Mouse (Mus musculus) MEL (cell line): ENCODE data around the gene Boll. TPM values are rescaled to one million over a fixed set of nuclear protein-coding genes. Genes with fewer than 3 reads are reported as not detected.

Experiments
- DNase-seq: peaks from one replicate; pipeline ENCODE4 v3.0.0; 2011; ENCODE audit warnings: low read depth, low spot score
- H3K27ac ChIP-seq: 2 replicates; pipeline ENCODE4 v1.5.1; 2012; ENCODE audit warnings: low read depth, mild to moderate bottlenecking, control low read depth, low read length, moderate library complexity; ENCODE audit not compliant: control insufficient read depth
- H3K27me3 ChIP-seq, 2 experiments: fragments of 150-350 bp in 1 of 2; sonication (generic) in 1 of 2; 2 replicates each; pipeline ENCODE4 v1.6.1; 2012; ENCODE audit warnings: low read length in 2 of 2, mild to moderate bottlenecking in 2 of 2, improper control_type of control experiment in 1 of 2, moderate library complexity in 1 of 2; ENCODE audit not compliant: insufficient read depth in 2 of 2, control insufficient read depth in 1 of 2
- H3K36me3 ChIP-seq, 2 experiments: 2 replicates each; pipeline ENCODE4 v1.6.1; 2012 to 2014; ENCODE audit warnings: low read length in 2 of 2, improper control_type of control experiment in 1 of 2, inconsistent platforms in 1 of 2, mild to moderate bottlenecking in 1 of 2; ENCODE audit not compliant: insufficient read depth in 2 of 2, control insufficient read depth in 1 of 2
- H3K4me1 ChIP-seq, 2 experiments: fragments of 150-350 bp in 1 of 2; sonication (generic) in 1 of 2; 2 replicates each; pipeline ENCODE4 v1.6.1; 2012; ENCODE audit warnings: low read length in 2 of 2, improper control_type of control experiment in 1 of 2, mild to moderate bottlenecking in 1 of 2; ENCODE audit not compliant: insufficient read depth in 2 of 2, control insufficient read depth in 1 of 2
- H3K4me3 ChIP-seq, 2 experiments: fragments of 150-350 bp in 1 of 2; sonication (generic) in 1 of 2; 2 replicates each; pipeline ENCODE4 v1.5.1; 2012; ENCODE audit warnings: low read depth in 2 of 2, low read length in 2 of 2, mild to moderate bottlenecking in 2 of 2, moderate library complexity in 2 of 2, control low read depth in 1 of 2, improper control_type of control experiment in 1 of 2; ENCODE audit not compliant: control insufficient read depth in 1 of 2, insufficient read depth in 1 of 2
- H3K79me2 ChIP-seq: 2 replicates; pipeline ENCODE4 v1.6.1; 2012; ENCODE audit warnings: mild to moderate bottlenecking, low read length, moderate library complexity; ENCODE audit not compliant: control insufficient read depth, poor library complexity, insufficient read depth
- H3K9ac ChIP-seq: 2 replicates; pipeline ENCODE4 v1.6.1; 2012; ENCODE audit warnings: low read depth, mild to moderate bottlenecking, control low read depth, low read length, moderate library complexity; ENCODE audit not compliant: control insufficient read depth, poor library complexity, severe bottlenecking
- H3K9me3 ChIP-seq: fragments of 150-350 bp; sonication (generic); replicated peaks from 2 replicates; pipeline ENCODE4 v1.6.1; 2012; ENCODE audit warnings: mild to moderate bottlenecking, low read length, improper control_type of control experiment, moderate library complexity; ENCODE audit not compliant: insufficient read depth
- BHLHE40 ChIP-seq: IDR thresholded peaks from 2 replicates; pipeline ENCODE4 v1.6.1; 2012; ENCODE audit warnings: low read depth, mild to moderate bottlenecking, inconsistent platforms, low read length, improper control_type of control experiment, borderline replicate concordance
- E2F4 ChIP-seq: IDR thresholded peaks from 2 replicates; pipeline ENCODE4 v1.6.1; 2011; ENCODE audit warnings: low read depth, low read length, improper control_type of control experiment, borderline replicate concordance
- ELF1 ChIP-seq: IDR thresholded peaks from 2 replicates; pipeline ENCODE4 v1.6.1; 2014; ENCODE audit warnings: low read depth, mild to moderate bottlenecking, inconsistent platforms, low read length, improper control_type of control experiment, moderate library complexity
- ETS1 ChIP-seq: IDR thresholded peaks from 2 replicates; pipeline ENCODE4 v1.6.1; 2012; ENCODE audit warnings: low read depth, mild to moderate bottlenecking, inconsistent platforms, low read length, improper control_type of control experiment, moderate library complexity
- GABPA ChIP-seq: IDR thresholded peaks from 2 replicates; pipeline ENCODE4 v1.6.1; 2012; ENCODE audit warnings: low read depth, mild to moderate bottlenecking, inconsistent platforms, low read length, improper control_type of control experiment, moderate library complexity
- GATA1 ChIP-seq: IDR thresholded peaks from 2 replicates; pipeline ENCODE4 v1.6.1; 2011; ENCODE audit warnings: low read depth, low read length, improper control_type of control experiment
- HCFC1 ChIP-seq: IDR thresholded peaks from 2 replicates; pipeline ENCODE4 v1.6.1; 2012; ENCODE audit warnings: low read depth, mild to moderate bottlenecking, inconsistent platforms, low read length, improper control_type of control experiment, moderate library complexity
- JUND ChIP-seq: IDR thresholded peaks from 2 replicates; pipeline ENCODE4 v1.6.1; 2011; ENCODE audit warnings: low read depth, mild to moderate bottlenecking, improper control_type of control experiment, low read length
- MAX ChIP-seq: IDR thresholded peaks from 2 replicates; pipeline ENCODE4 v1.6.1; 2011; ENCODE audit warnings: low read length, improper control_type of control experiment
- MXI1 ChIP-seq: IDR thresholded peaks from 2 replicates; pipeline ENCODE4 v1.6.1; 2011; ENCODE audit warnings: mild to moderate bottlenecking, low read depth, low read length, improper control_type of control experiment
- MYB ChIP-seq: IDR thresholded peaks from 2 replicates; pipeline ENCODE4 v1.6.1; 2011; ENCODE audit warnings: mild to moderate bottlenecking, low read depth, low read length, improper control_type of control experiment
- MYC ChIP-seq: IDR thresholded peaks from 2 replicates; pipeline ENCODE4 v1.6.1; 2011; ENCODE audit warnings: low read depth, mild to moderate bottlenecking, low read length, improper control_type of control experiment, moderate library complexity
- NELFE ChIP-seq: IDR thresholded peaks from 2 replicates; pipeline ENCODE4 v1.6.1; 2011; ENCODE audit warnings: low read depth, low read length, improper control_type of control experiment
- NRF1 ChIP-seq: IDR thresholded peaks from 2 replicates; pipeline ENCODE4 v1.6.1; 2014; ENCODE audit warnings: low read depth, mild to moderate bottlenecking, inconsistent platforms, low read length, improper control_type of control experiment, moderate library complexity; ENCODE audit not compliant: poor library complexity, insufficient read depth, severe bottlenecking
- POLR2AphosphoS5 ChIP-seq: IDR thresholded peaks from 2 replicates; pipeline ENCODE4 v1.6.1; 2012; ENCODE audit warnings: low read depth, borderline replicate concordance, mild to moderate bottlenecking, inconsistent platforms, low read length, moderate library complexity, mixed read lengths
- RAD21 ChIP-seq: IDR thresholded peaks from 2 replicates; pipeline ENCODE4 v1.6.1; 2011; ENCODE audit warnings: mild to moderate bottlenecking, low read depth, low read length, improper control_type of control experiment
- RCOR1 ChIP-seq: IDR thresholded peaks from 2 replicates; pipeline ENCODE4 v1.6.1; 2012; ENCODE audit warnings: low read depth, mild to moderate bottlenecking, inconsistent platforms, low read length, improper control_type of control experiment
- SIN3A ChIP-seq: IDR thresholded peaks from 2 replicates; pipeline ENCODE4 v1.6.1; 2012; ENCODE audit warnings: low read length, improper control_type of control experiment, inconsistent platforms
- SMC3 ChIP-seq: IDR thresholded peaks from 2 replicates; pipeline ENCODE4 v1.6.1; 2011; ENCODE audit warnings: low read depth, low read length, improper control_type of control experiment
- TAL1 ChIP-seq: IDR thresholded peaks from 2 replicates; pipeline ENCODE4 v1.6.1; 2012; ENCODE audit warnings: mild to moderate bottlenecking, inconsistent platforms, low read length, moderate library complexity, mixed read lengths
- TBP ChIP-seq: IDR thresholded peaks from 2 replicates; pipeline ENCODE4 v1.8.0; 2011; ENCODE audit warnings: low read depth, low read length, improper control_type of control experiment
- TCF12 ChIP-seq: IDR thresholded peaks from 2 replicates; pipeline ENCODE4 v1.6.1; 2014; ENCODE audit warnings: low read depth, mild to moderate bottlenecking, inconsistent platforms, low read length, improper control_type of control experiment, moderate library complexity
- UBTF ChIP-seq: IDR thresholded peaks from 2 replicates; pipeline ENCODE4 v1.6.1; 2012; ENCODE audit warnings: low read depth, mild to moderate bottlenecking, inconsistent platforms, low read length, improper control_type of control experiment, moderate library complexity, borderline replicate concordance; ENCODE audit not compliant: insufficient read depth
- USF2 ChIP-seq, 2 experiments: IDR thresholded peaks; 2 replicates each; pipeline ENCODE4 v1.6.1; 2011 to 2012; ENCODE audit warnings: improper control_type of control experiment in 2 of 2, low read length in 2 of 2, borderline replicate concordance in 1 of 2, inconsistent platforms in 1 of 2, low read depth in 1 of 2, mild to moderate bottlenecking in 1 of 2; ENCODE audit not compliant: insufficient read depth in 1 of 2
- ZC3H11A ChIP-seq: IDR thresholded peaks from 2 replicates; pipeline ENCODE4 v1.6.1; 2012; ENCODE audit warnings: low read depth, mild to moderate bottlenecking, inconsistent platforms, low read length, improper control_type of control experiment
- ZKSCAN1 ChIP-seq: IDR thresholded peaks from 2 replicates; pipeline ENCODE4 v1.6.1; 2012; ENCODE audit warnings: low read depth, mild to moderate bottlenecking, inconsistent platforms, low read length, improper control_type of control experiment, moderate library complexity
- ZMIZ1 ChIP-seq: IDR thresholded peaks from 2 replicates; pipeline ENCODE4 v1.6.1; 2012; ENCODE audit warnings: low read depth, mild to moderate bottlenecking, inconsistent platforms, low read length, improper control_type of control experiment, moderate library complexity
- ZNF384 ChIP-seq: IDR thresholded peaks from 2 replicates; pipeline ENCODE4 v1.6.1; 2012; ENCODE audit warnings: low read depth, mild to moderate bottlenecking, inconsistent platforms, low read length, improper control_type of control experiment
- polyA plus RNA-seq, 2 experiments: library from polyadenylated mRNA; stranded (reverse) in 1 of 2; unstranded in 1 of 2; fragments of >175 nt in 1 of 2; fragments of >200 nt in 1 of 2; gene quantifications; 2 replicates each; pipeline versions ENCODE4 v1.2.1 to v1.2.4; 2012; ENCODE audit warnings: low replicate concordance in 2 of 2, low read depth in 1 of 2; ENCODE audit not compliant: insufficient read length in 2 of 2, insufficient read depth in 1 of 2, missing spikeins in 1 of 2
- total RNA-seq: library from RNA; depleted of rRNA; stranded (reverse); fragments of 300-350 nt; gene quantifications from 2 replicates; pipeline ENCODE4 v1.2.3, GENCODE M21; 2012

The Boll gene
- total and polyA plus RNA-seq, 3 experiments: not detected

DNA sequence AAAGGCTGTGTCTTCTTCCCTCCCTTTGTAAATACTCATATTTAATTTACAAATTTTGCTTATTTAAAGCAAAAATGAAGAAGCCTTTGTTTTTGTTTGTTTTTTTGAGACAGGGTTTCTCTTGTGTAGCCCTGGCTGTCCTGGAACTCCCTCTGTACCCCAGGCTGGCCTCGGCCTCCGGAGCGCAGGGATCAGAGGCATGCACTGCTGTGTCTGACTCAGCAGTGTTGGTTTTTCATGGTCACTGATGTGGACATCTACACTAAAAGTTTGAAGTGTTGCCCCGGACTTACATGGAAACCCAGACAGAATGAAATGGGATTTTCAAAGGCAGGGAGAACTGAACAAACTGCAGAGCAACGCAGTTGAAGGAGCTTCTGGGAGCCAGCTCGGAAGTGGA lies 155.7 kb downstream of the Boll start:
- Histone ChIP-seq H3K4me1 (no peaks in the 10 kb centered on the region), H3K9ac (no peak overlapping the region), H3K27me3 (peaks cover 1 to 7% of the 10 kb centered on the region in 2 experiments; a peak in 3 of 4 replicates), H3K79me2 (no peaks in the 10 kb centered on the region), H3K9me3 (no peaks in the 10 kb centered on the region), H3K36me3 (no peaks in the 10 kb centered on the region), H3K4me3 (no peak overlapping the region), H3K27ac (no peak overlapping the region)
- no peak for DNase-seq
- TF ChIP-seq HCFC1 (no peak), NRF1 (no peak), RAD21 (no peak), RCOR1 (no peak), NELFE (no peak), MYC (no peak), ZNF384 (no peak), SMC3 (no peak), TBP (no peak), ETS1 (no peak), TCF12 (no peak), ELF1 (no peak), ZMIZ1 (no peak), MYB (no peak), GABPA (no peak), E2F4 (no peak), USF2 (IDR thresholded peaks at IDR 0.05; ENCODE audit: borderline replicate concordance in 1 of 2, insufficient read depth in 1 of 2, low read depth in 1 of 2, low read length in 2 of 2) (no peak), SIN3A (no peak)

DNA sequence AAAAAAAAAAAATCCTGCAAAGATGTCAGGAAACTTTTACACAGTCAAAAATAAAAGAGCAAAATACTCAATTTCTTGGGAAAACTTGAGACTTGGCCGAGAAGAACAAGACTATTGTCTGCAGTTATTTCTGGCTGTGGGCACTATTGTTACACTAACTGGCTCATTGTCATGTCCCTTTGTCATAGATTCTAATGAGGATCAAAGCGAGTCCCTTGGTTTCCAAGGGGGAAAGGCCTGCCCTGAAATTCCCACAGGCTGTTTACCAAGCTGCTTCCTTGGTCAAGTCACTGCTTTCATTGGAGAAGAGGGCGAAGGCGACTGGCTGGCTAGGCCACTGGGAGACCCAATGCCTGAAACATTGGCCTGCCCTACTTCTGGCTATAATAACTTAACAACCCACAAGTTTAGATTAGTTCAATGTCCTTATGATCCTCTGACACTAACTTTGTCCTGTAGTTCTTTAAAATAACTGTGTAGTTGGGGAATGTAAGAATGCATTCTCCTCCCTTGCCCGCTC lies 157.4 kb downstream of the Boll start:
- Histone ChIP-seq H3K27me3 (peaks cover 1 to 7% of the 10 kb centered on the region in 2 experiments; a peak in 3 of 4 replicates), H3K9me3 (no peaks in the 10 kb centered on the region), H3K4me1 (no peaks in the 10 kb centered on the region), H3K4me3 (no peak overlapping the region), H3K27ac (no peak overlapping the region), H3K36me3 (no peaks in the 10 kb centered on the region), H3K9ac (no peak overlapping the region), H3K79me2 (no peaks in the 10 kb centered on the region)
- TF ChIP-seq ELF1: no peak
- TF ChIP-seq UBTF: no peak
- TF ChIP-seq TAL1: no peak
- TF ChIP-seq RCOR1: no peak
- no peak for TF ChIP-seq SMC3
- TF ChIP-seq BHLHE40: no peak
- TF ChIP-seq RAD21: no peak
- TF ChIP-seq TBP: no peak
- no peak for TF ChIP-seq JUND
- no peak for TF ChIP-seq GATA1
- no peak for TF ChIP-seq ZC3H11A
- no peak for TF ChIP-seq ETS1
- no peak for TF ChIP-seq POLR2AphosphoS5
- no peak for TF ChIP-seq GABPA
- TF ChIP-seq MYC: no peak
- TF ChIP-seq E2F4: no peak
- TF ChIP-seq ZKSCAN1: no peak
- TF ChIP-seq MXI1: no peak
- no peak for TF ChIP-seq NELFE
- no peak for TF ChIP-seq MAX
- DNase-seq: no peak
